Mouse (Mus musculus) stomach, embryonic 14.5 days (tissue): ENCODE measurements around the gene Lbhd2. TPM values are rescaled to one million over a fixed set of nuclear protein-coding genes. Genes with fewer than 3 reads are reported as not detected.

Experiments used
- ATAC-seq: fragments of 200-750 bp; cut with Nextera tagmentation; 2 replicates; pipeline ENCODE4 v1.8.0; 2017; ENCODE audit warnings: low read depth, moderate TSS enrichment; ENCODE audit not compliant: insufficient number of reproducible peaks, insufficient read depth, low FRiP score
- H3K27ac ChIP-seq: fragments of 300-500 bp; sonication (generic); 2 replicates; pipeline ENCODE4 v1.5.1; 2014; ENCODE audit warnings: mild to moderate bottlenecking, low read length, moderate library complexity, mixed read lengths
- H3K27me3 ChIP-seq: fragments of 300-500 bp; sonication (generic); 2 replicates; pipeline ENCODE4 v1.6.1; 2014; ENCODE audit warnings: low read length, control low read depth, mixed read lengths; ENCODE audit not compliant: control insufficient read depth, insufficient read depth
- H3K36me3 ChIP-seq: fragments of 300-500 bp; sonication (generic); 2 replicates; pipeline ENCODE4 v1.6.1; 2014; ENCODE audit warnings: mild to moderate bottlenecking, control low read depth, low read length, moderate library complexity, mixed read lengths; ENCODE audit not compliant: control insufficient read depth, insufficient read depth
- H3K4me1 ChIP-seq: fragments of 300-500 bp; sonication (generic); 2 replicates; pipeline ENCODE4 v1.6.1; 2014; ENCODE audit warnings: low read length, control low read depth, mixed read lengths; ENCODE audit not compliant: control insufficient read depth, insufficient read depth
- H3K4me2 ChIP-seq: fragments of 300-500 bp; sonication (generic); replicated peaks from 2 replicates; pipeline ENCODE4 v1.6.1; 2014; ENCODE audit warnings: low read depth, low read length, control low read depth
- H3K4me3 ChIP-seq: fragments of 300-500 bp; sonication (generic); 2 replicates; pipeline ENCODE4 v1.5.1; 2014; ENCODE audit warnings: low read depth, low read length, control low read depth
- H3K9ac ChIP-seq: fragments of 300-500 bp; sonication (generic); replicated peaks from 2 replicates; pipeline ENCODE4 v1.6.1; 2014; ENCODE audit warnings: low read depth, mild to moderate bottlenecking, control low read depth, low read length, moderate library complexity, mixed read lengths
- H3K9me3 ChIP-seq: fragments of 300-500 bp; sonication (generic); 2 replicates; pipeline ENCODE4 v1.6.1; 2016; ENCODE audit warnings: low read depth, low read length, control low read depth; ENCODE audit not compliant: control insufficient read depth
- WGBS: fragments of 180-500 bp; shearing (Covaris S2); extraction: QIAGEN DNeasy Blood & Tissue Kit; methylation state at CpG from one replicate; pipeline ENCODE4 v1.1.7; 2014; 5-methylcytosine and 5-hydroxymethylcytosine counted together
- polyA plus RNA-seq: library from polyadenylated mRNA; unstranded; fragments of >200 nt; fragmentation: Nextera tagmentation; extraction: Ambion mirVana; gene quantifications from 2 replicates; pipeline ENCODE4 v1.2.1, GENCODE M21; 2014

Gene Lbhd2
- polyA plus RNA-seq, 1 experiment from 2014 or later: 0.93 TPM

- 59% methylated on average over 10 of the region's 10 CpGs for WGBS
- Histone ChIP-seq H3K4me3 (no peak overlapping the region), H3K36me3 (no peaks in the 10 kb centered on the region), H3K4me1 (peaks cover 20% of the 10 kb centered on the region), H3K9me3 (no peaks in the 10 kb centered on the region), H3K9ac (no peak overlapping the region), H3K27me3 (no peaks in the 10 kb centered on the region), H3K27ac (no peak overlapping the region), H3K4me2 (peak overlapping the region; percentile 86)
- ATAC-seq: no peak
Measured at GRCm38 (mm10) chr12:111374727-111375126, 31.9 kb upstream of the Lbhd2 start.

- Histone ChIP-seq H3K36me3 (no peaks in the 10 kb centered on the region), H3K4me3 (peak overlapping the region; percentile 98), H3K4me1 (peaks cover 20% of the 10 kb centered on the region), H3K27ac (no peak overlapping the region), H3K9me3 (no peaks in the 10 kb centered on the region), H3K4me2 (peak overlapping the region; percentile 86), H3K27me3 (no peaks in the 10 kb centered on the region), H3K9ac (no peak overlapping the region)
- no peak for ATAC-seq
- WGBS: 44% methylated on average over 12 of the region's 12 CpGs
Measured at GRCm38 (mm10) chr12:111375559-111375958, 31.1 kb upstream of the Lbhd2 start.

- no peak for ATAC-seq
- H3K27ac ChIP-seq: no peak overlapping the region
- 23% methylated on average over 6 of the region's 6 CpGs for WGBS
Measured at GRCm38 (mm10) chr12:111376053-111376452, 30.6 kb upstream of the Lbhd2 start.

GRCm38 (mm10) chr12:111376826-111377331 lies 29.7 kb upstream of the Lbhd2 start:
- Histone ChIP-seq H3K36me3 (no peaks in the 10 kb centered on the region), H3K4me1 (peaks cover 20% of the 10 kb centered on the region), H3K4me2 (peak overlapping the region; percentile 86), H3K9me3 (no peaks in the 10 kb centered on the region), H3K4me3 (peak overlapping the region; percentile 98), H3K27ac (peak overlapping the region; percentile 96), H3K9ac (peak overlapping the region; percentile 93), H3K27me3 (no peaks in the 10 kb centered on the region)
- 2% methylated on average over 49 of the region's 49 CpGs for WGBS
- peak; percentile 28 for ATAC-seq

More at GRCm38 (mm10) chr12:111376053-111376452, 30.6 kb upstream of the Lbhd2 start:
- peak overlapping the region; percentile 98 for H3K4me3 ChIP-seq
- H3K9me3 ChIP-seq: no peaks in the 10 kb centered on the region
- H3K4me2 ChIP-seq: peak overlapping the region; percentile 86
- no peaks in the 10 kb centered on the region for H3K36me3 ChIP-seq
- H3K4me1 ChIP-seq: peaks cover 20% of the 10 kb centered on the region
- H3K27me3 ChIP-seq: no peaks in the 10 kb centered on the region
- H3K9ac ChIP-seq: 0 out of 2 replicates have a peak overlapping the region, but pooled peaks have one; percentile 93

- WGBS: under 1% methylated on average over 91 of the region's 94 CpGs
- peaks cover 20% of the 10 kb centered on the region for H3K4me1 ChIP-seq
- peak within 1 kb of the TSS; percentile 93 for H3K9ac ChIP-seq
- H3K4me3 ChIP-seq: peak within 1 kb of the TSS; percentile 98
- peak within 1 kb of the TSS; percentile 96 for H3K27ac ChIP-seq
- H3K9me3 ChIP-seq: no peaks in the 10 kb centered on the region
- H3K36me3 ChIP-seq: no peaks in the 10 kb centered on the region
- H3K4me2 ChIP-seq: peak within 1 kb of the TSS; percentile 86
- peak; percentile 91 for ATAC-seq
- no peaks in the 10 kb centered on the region for H3K27me3 ChIP-seq
Measured at GRCm38 (mm10) chr12:111377376-111377973, 29.1 kb upstream of the Lbhd2 start, which contains the start of gene Cdc42bpb. Gene Cdc42bpb, minus strand, starts transcription at chr12:111377718.

GRCm38 (mm10) chr12:111377986-111378490 lies 28.6 kb upstream of the Lbhd2 start:
- WGBS: 0% methylated on average over 32 of the region's 32 CpGs
- H3K4me3 ChIP-seq: peak overlapping the region; percentile 98
- H3K9ac ChIP-seq: peak overlapping the region; percentile 93
- peak overlapping the region; percentile 96 for H3K27ac ChIP-seq
- H3K9me3 ChIP-seq: no peaks in the 10 kb centered on the region
- H3K27me3 ChIP-seq: no peaks in the 10 kb centered on the region
- peaks cover 20% of the 10 kb centered on the region for H3K4me1 ChIP-seq
- peak; percentile 34; the same call in 1 of the 2 replicates for ATAC-seq
- H3K36me3 ChIP-seq: no peaks in the 10 kb centered on the region
- H3K4me2 ChIP-seq: peak overlapping the region; percentile 86

- no peak for ATAC-seq
- no peaks in the 10 kb centered on the region for H3K27me3 ChIP-seq
- WGBS: 68% methylated on average over 12 of the region's 12 CpGs
- no peak overlapping the region for H3K9ac ChIP-seq
- no peak overlapping the region for H3K27ac ChIP-seq
- H3K4me1 ChIP-seq: peaks cover 18% of the 10 kb centered on the region
- peak overlapping the region; percentile 98; the same call in 1 of the 2 replicates for H3K4me3 ChIP-seq
- no peaks in the 10 kb centered on the region for H3K9me3 ChIP-seq
- no peaks in the 10 kb centered on the region for H3K36me3 ChIP-seq
- H3K4me2 ChIP-seq: peak overlapping the region; percentile 86
Measured at GRCm38 (mm10) chr12:111378812-111379211, 27.8 kb upstream of the Lbhd2 start.

GRCm38 (mm10) chr12:111385883-111386641 lies 20.5 kb upstream of the Lbhd2 start:
- H3K9me3 ChIP-seq: no peaks in the 10 kb centered on the region
- WGBS: 81% methylated on average over 13 of the region's 13 CpGs
- H3K4me3 ChIP-seq: no peak overlapping the region
- 0 out of 2 replicates have a peak, but pooled peaks cover 4% of the 10 kb centered on the region for H3K4me1 ChIP-seq
- no peaks in the 10 kb centered on the region for H3K36me3 ChIP-seq
- no peak overlapping the region for H3K4me2 ChIP-seq
- no peak overlapping the region for H3K9ac ChIP-seq
- H3K27me3 ChIP-seq: no peaks in the 10 kb centered on the region
- no peak overlapping the region; the same call in 1 of the 2 replicates for H3K27ac ChIP-seq
- 0 out of 2 replicates have a peak, but pooled peaks have one; percentile 10 for ATAC-seq
